Mouse (Mus musculus): ENCODE measurements at regions not wholly inside any gene's neighbourhood (a gene's known extent, or its start where the extent isn't known, plus 50 kb on each side); places are given as distances from the start of the nearest gene placed in this dataset.

GRCm38 (mm10) chr6:100973366-100974090, 140.1 kb downstream of the Ppp4r2 start:
- no peak for DNase-seq (ENCODE audit: low spot score in 2 of 2)

GRCm38 (mm10) chr6:100974716-100975115, 141.3 kb downstream of the Ppp4r2 start:
- DNase-seq (ENCODE audit: low spot score in 2 of 2): no peak

- DNase-seq (ENCODE audit: low spot score in 2 of 2): peak; percentile 27 to 70
Measured at GRCm38 (mm10) chr6:100975835-100976234, 142.4 kb downstream of the Ppp4r2 start.

- DNase-seq (ENCODE audit: low spot score in 2 of 2): no peak
Measured at GRCm38 (mm10) chr6:100977201-100977691, 143.8 kb downstream of the Ppp4r2 start.

- DNase-seq (ENCODE audit: low spot score in 2 of 2): no peak
Measured at GRCm38 (mm10) chr6:100978113-100978512, 144.7 kb downstream of the Ppp4r2 start.

- no peak for DNase-seq (ENCODE audit: low spot score in 2 of 2)
Measured at GRCm38 (mm10) chr6:100978727-100979460, 145.5 kb downstream of the Ppp4r2 start.

- no peak for DNase-seq (ENCODE audit: low spot score in 2 of 2)
Measured at GRCm38 (mm10) chr6:100980156-100980555, 146.7 kb downstream of the Ppp4r2 start.

GRCm38 (mm10) chr6:100984861-100985260, 151.4 kb downstream of the Ppp4r2 start:
- DNase-seq (ENCODE audit: low spot score in 2 of 2): no peak

- no peak for DNase-seq (ENCODE audit: low spot score in 2 of 2)
Measured at GRCm38 (mm10) chr6:100985334-100985937, 152.0 kb downstream of the Ppp4r2 start.

- DNase-seq (ENCODE audit: low spot score in 2 of 2): no peak
Measured at GRCm38 (mm10) chr6:100988521-100988920, 155.1 kb downstream of the Ppp4r2 start.

- no peak for DNase-seq (ENCODE audit: low spot score in 2 of 2)
Measured at GRCm38 (mm10) chr6:100993421-100993820, 160.0 kb downstream of the Ppp4r2 start.

- no peak for DNase-seq (ENCODE audit: low spot score in 2 of 2)
Measured at GRCm38 (mm10) chr6:100995874-100996560, 162.6 kb downstream of the Ppp4r2 start.

GRCm38 (mm10) chr6:100998285-100998684, 164.9 kb downstream of the Ppp4r2 start:
- no peak for DNase-seq (ENCODE audit: low spot score in 2 of 2)

GRCm38 (mm10) chr6:101003901-101004300, 170.5 kb downstream of the Ppp4r2 start:
- DNase-seq (ENCODE audit: low spot score in 2 of 2): no peak

GRCm38 (mm10) chr6:101021650-101022049, 188.2 kb downstream of the Ppp4r2 start:
- DNase-seq (ENCODE audit: low spot score in 2 of 2): no peak

GRCm38 (mm10) chr6:101025816-101026215, 192.4 kb downstream of the Ppp4r2 start:
- DNase-seq (ENCODE audit: low spot score in 2 of 2): no peak

GRCm38 (mm10) chr6:101027462-101027861, 194.0 kb downstream of the Ppp4r2 start:
- DNase-seq (ENCODE audit: low spot score in 2 of 2): no peak

GRCm38 (mm10) chr6:101029436-101029835, 196.0 kb downstream of the Ppp4r2 start:
- DNase-seq (ENCODE audit: low spot score in 2 of 2): no peak

GRCm38 (mm10) chr6:101030451-101031125, 197.2 kb downstream of the Ppp4r2 start:
- no peak for DNase-seq (ENCODE audit: low spot score in 2 of 2)

GRCm38 (mm10) chr6:101046755-101047154, 213.3 kb downstream of the Ppp4r2 start:
- DNase-seq (ENCODE audit: low spot score in 2 of 2): no peak

GRCm38 (mm10) chr6:101047195-101047594, 213.8 kb downstream of the Ppp4r2 start:
- no peak for DNase-seq (ENCODE audit: low spot score in 2 of 2)
